Mouse (Mus musculus) embryonic facial prominence, embryonic 14.5 days (tissue): ENCODE measurements around the gene Clmp. TPM values are rescaled to one million over a fixed set of nuclear protein-coding genes. Genes with fewer than 3 reads are reported as not detected.
"Not testable (repeated sequence)": the region's sequence is repeated elsewhere in the genome, so short reads cannot be mapped to it uniquely, and the experiment has no call there.

ENCODE experiments used
- ATAC-seq: fragments of 200-750 bp; cut with Nextera tagmentation; 2 replicates; pipeline ENCODE4 v1.8.0; 2017; ENCODE audit warnings: low read depth, moderate number of reproducible peaks, moderate TSS enrichment
- DNase-seq: peaks from one replicate; pipeline ENCODE4 v3.0.0-alpha.2; 2015; ENCODE audit warnings: low spot score
- H3K27ac ChIP-seq: fragments of 300-500 bp; sonication (generic); replicated peaks from 2 replicates; pipeline ENCODE4 v1.5.1; 2014; ENCODE audit warnings: low read depth, mild to moderate bottlenecking, low read length, moderate library complexity
- H3K27me3 ChIP-seq: fragments of 300-500 bp; sonication (generic); replicated peaks from 2 replicates; pipeline ENCODE4 v1.6.1; 2014; ENCODE audit warnings: low read length; ENCODE audit not compliant: control insufficient read depth, insufficient read depth
- H3K36me3 ChIP-seq: fragments of 300-500 bp; sonication (generic); 2 replicates; pipeline ENCODE4 v1.6.1; 2014; ENCODE audit warnings: low read length, mixed read lengths; ENCODE audit not compliant: control insufficient read depth, insufficient read depth
- H3K4me1 ChIP-seq: fragments of 300-500 bp; sonication (generic); 2 replicates; pipeline ENCODE4 v1.6.1; 2014; ENCODE audit warnings: antibody characterized with exemption, low read length; ENCODE audit not compliant: control insufficient read depth, insufficient read depth
- H3K4me2 ChIP-seq: fragments of 300-500 bp; sonication (generic); 2 replicates; pipeline ENCODE4 v1.6.1; 2014; ENCODE audit warnings: low read depth, mild to moderate bottlenecking, low read length, moderate library complexity, mixed read lengths
- H3K4me3 ChIP-seq: fragments of 300-500 bp; sonication (generic); 2 replicates; pipeline ENCODE4 v1.5.1; 2014; ENCODE audit warnings: low read depth, mild to moderate bottlenecking, low read length
- H3K9ac ChIP-seq: fragments of 300-500 bp; sonication (generic); 2 replicates; pipeline ENCODE4 v1.6.1; 2014; ENCODE audit warnings: low read depth, mild to moderate bottlenecking, low read length, moderate library complexity, mixed read lengths
- H3K9me3 ChIP-seq: fragments of 300-500 bp; sonication (generic); 2 replicates; pipeline ENCODE4 v1.6.1; 2016; ENCODE audit warnings: low read length; ENCODE audit not compliant: control insufficient read depth
- WGBS: fragments of 180-500 bp; shearing (Covaris S2); extraction: QIAGEN DNeasy Blood & Tissue Kit; methylation state at CpG from one replicate; pipeline ENCODE4 v1.1.7; 2014; 5-methylcytosine and 5-hydroxymethylcytosine counted together
- polyA plus RNA-seq: library from polyadenylated mRNA; unstranded; fragments of >200 nt; fragmentation: Nextera tagmentation; extraction: Ambion mirVana; gene quantifications from 2 replicates; pipeline ENCODE4 v1.2.1, GENCODE M21; 2014

The Clmp gene
- polyA plus RNA-seq, 1 experiment from 2014 or later = 51.2 TPM

- ATAC-seq = no peak
- no peak overlapping the region for H3K9ac ChIP-seq
- H3K27ac ChIP-seq = no peak overlapping the region
- no peaks in the 10 kb centered on the region for H3K9me3 ChIP-seq
- peaks cover 36% of the 10 kb centered on the region for H3K36me3 ChIP-seq
- WGBS = 85% methylated on average over 4 of the region's 4 CpGs
- H3K4me1 ChIP-seq = no peaks in the 10 kb centered on the region
- no peaks in the 10 kb centered on the region for H3K27me3 ChIP-seq
- no peak overlapping the region for H3K4me2 ChIP-seq
- no peak overlapping the region for H3K4me3 ChIP-seq
- no peak for DNase-seq
Measured at GRCm38 (mm10) chr9:40767946-40768345, 82.2 kb downstream of the Clmp start.

- no peak overlapping the region for H3K4me3 ChIP-seq
- no peak for ATAC-seq
- H3K36me3 ChIP-seq = peaks cover 28% of the 10 kb centered on the region
- 79% methylated on average over 13 of the region's 13 CpGs for WGBS
- no peak overlapping the region for H3K4me2 ChIP-seq
- no peaks in the 10 kb centered on the region for H3K27me3 ChIP-seq
- no peaks in the 10 kb centered on the region for H3K4me1 ChIP-seq
- no peaks in the 10 kb centered on the region for H3K9me3 ChIP-seq
- no peak overlapping the region for H3K27ac ChIP-seq
- H3K9ac ChIP-seq = no peak overlapping the region
- no peak for DNase-seq
Measured at GRCm38 (mm10) chr9:40772246-40772645, 86.5 kb downstream of the Clmp start.

- not testable (repeated sequence) for ATAC-seq
Measured at GRCm38 (mm10) chr9:40773142-40773541, 87.4 kb downstream of the Clmp start.

GRCm38 (mm10) chr9:40773869-40774268 is 88.1 kb downstream of the Clmp start:
- no peak overlapping the region for H3K9ac ChIP-seq
- H3K9me3 ChIP-seq = no peaks in the 10 kb centered on the region
- no peak overlapping the region for H3K27ac ChIP-seq
- no peak for DNase-seq
- no peak overlapping the region for H3K4me2 ChIP-seq
- peaks cover 25% of the 10 kb centered on the region for H3K36me3 ChIP-seq
- no peak for ATAC-seq
- H3K4me1 ChIP-seq = no peaks in the 10 kb centered on the region
- 86% methylated on average over 4 of the region's 4 CpGs for WGBS
- no peaks in the 10 kb centered on the region for H3K27me3 ChIP-seq
- H3K4me3 ChIP-seq = no peak overlapping the region

More at GRCm38 (mm10) chr9:40773142-40773541, 87.4 kb downstream of the Clmp start:
- not testable (repeated sequence) for DNase-seq, H3K4me3 ChIP-seq, H3K27ac ChIP-seq, H3K4me2 ChIP-seq, H3K9me3 ChIP-seq, H3K9ac ChIP-seq, H3K27me3 ChIP-seq, H3K4me1 ChIP-seq
- peaks cover 25% of the 10 kb centered on the region for H3K36me3 ChIP-seq
- WGBS = 78% methylated on average over 6 of the region's 6 CpGs

GRCm38 (mm10) chr9:40776044-40776443 is 90.3 kb downstream of the Clmp start:
- no peak for DNase-seq
- H3K4me2 ChIP-seq = no peak overlapping the region
- ATAC-seq = no peak
- no peak overlapping the region for H3K9ac ChIP-seq
- peaks cover 36% of the 10 kb centered on the region for H3K36me3 ChIP-seq
- no peaks in the 10 kb centered on the region for H3K9me3 ChIP-seq
- H3K27ac ChIP-seq = no peak overlapping the region
- H3K27me3 ChIP-seq = no peaks in the 10 kb centered on the region
- no peak overlapping the region for H3K4me3 ChIP-seq
- WGBS = 76% methylated on average over 1 of the region's 1 CpGs
- no peaks in the 10 kb centered on the region for H3K4me1 ChIP-seq

GRCm38 (mm10) chr9:40776459-40777248 is 90.9 kb downstream of the Clmp start:
- Histone ChIP-seq H3K27me3 (no peaks in the 10 kb centered on the region), H3K9me3 (no peaks in the 10 kb centered on the region), H3K36me3 (peaks cover 42% of the 10 kb centered on the region), H3K4me3 (no peak overlapping the region), H3K27ac (no peak overlapping the region), H3K9ac (no peak overlapping the region), H3K4me1 (no peaks in the 10 kb centered on the region; the same call in 1 of the 2 replicates), H3K4me2 (no peak overlapping the region)
- ATAC-seq (no peak), DNase-seq (no peak)
- WGBS = 60% methylated on average over 11 of the region's 11 CpGs

GRCm38 (mm10) chr9:40780111-40780510 is 94.3 kb downstream of the Clmp start:
- Histone ChIP-seq H3K9me3 (no peaks in the 10 kb centered on the region), H3K4me2 (no peak overlapping the region), H3K27ac (no peak overlapping the region), H3K9ac (no peak overlapping the region), H3K36me3 (peaks cover 24% of the 10 kb centered on the region), H3K4me3 (no peak overlapping the region), H3K27me3 (no peaks in the 10 kb centered on the region), H3K4me1 (peaks cover 14% of the 10 kb centered on the region; the same call in 1 of the 2 replicates)
- no peak for DNase-seq
- 59% methylated on average over 3 of the region's 3 CpGs for WGBS
- ATAC-seq = no peak

GRCm38 (mm10) chr9:40780892-40781725 is 95.3 kb downstream of the Clmp start:
- 82% methylated on average over 11 of the region's 11 CpGs for WGBS
- DNase-seq = no peak
- Histone ChIP-seq H3K27me3 (no peaks in the 10 kb centered on the region), H3K9ac (no peak overlapping the region), H3K4me3 (no peak overlapping the region), H3K4me1 (peaks cover 14% of the 10 kb centered on the region; the same call in 1 of the 2 replicates), H3K27ac (peak overlapping the region; percentile 35; the same call in 1 of the 2 replicates), H3K4me2 (no peak overlapping the region), H3K36me3 (peaks cover 24% of the 10 kb centered on the region), H3K9me3 (no peaks in the 10 kb centered on the region)
- no peak for ATAC-seq
